Mouse (Mus musculus) liver, embryonic 14.5 days (tissue): ENCODE data around the gene Alkbh2. TPM values are rescaled to one million over a fixed set of nuclear protein-coding genes. Genes with fewer than 3 reads are reported as not detected.

ENCODE experiments used
- ATAC-seq: fragments of 200-750 bp; cut with Nextera tagmentation; 2 replicates; pipeline ENCODE4 v1.8.0; 2017; ENCODE audit warnings: moderate number of reproducible peaks, mild to moderate bottlenecking, moderate library complexity; ENCODE audit not compliant: insufficient read depth
- DNase-seq, 3 experiments: peaks; one replicate each; pipeline ENCODE4 v3.0.0-alpha.2; 2012 to 2013; ENCODE audit warnings: low read depth in 3 of 3, low spot score in 3 of 3
- H3K27ac ChIP-seq: fragments of 300-500 bp; sonication (generic); 2 replicates; pipeline ENCODE4 v1.5.1; 2014; ENCODE audit warnings: moderate library complexity, mild to moderate bottlenecking, control low read depth, inconsistent platforms
- H3K27me3 ChIP-seq: fragments of 300-500 bp; sonication (generic); 2 replicates; pipeline ENCODE4 v1.6.1; 2014; ENCODE audit warnings: mild to moderate bottlenecking, low read length, moderate library complexity; ENCODE audit not compliant: control insufficient read depth, insufficient read depth
- H3K36me3 ChIP-seq: fragments of 300-500 bp; sonication (generic); replicated peaks from 2 replicates; pipeline ENCODE4 v1.6.1; 2014; ENCODE audit warnings: low read depth; ENCODE audit not compliant: control insufficient read depth, insufficient read depth
- H3K4me1 ChIP-seq, 2 experiments: fragments of 200-500 bp in 1 of 2; fragments of 300-500 bp in 1 of 2; sonication (generic) in 1 of 2; replicated peaks; 2 replicates each; pipeline ENCODE4 v1.6.1; 2012 to 2014; ENCODE audit warnings: antibody characterized with exemption in 1 of 2, inconsistent platforms in 1 of 2, low read length in 1 of 2; ENCODE audit not compliant: control insufficient read depth in 2 of 2, insufficient read depth in 2 of 2
- H3K4me2 ChIP-seq: fragments of 300-500 bp; sonication (generic); 2 replicates; pipeline ENCODE4 v1.6.1; 2014; ENCODE audit warnings: low read depth, mild to moderate bottlenecking, control low read depth, moderate library complexity
- H3K4me3 ChIP-seq, 2 experiments: fragments of 200-500 bp in 1 of 2; fragments of 300-500 bp in 1 of 2; sonication (generic) in 1 of 2; 2 replicates each; pipeline ENCODE4 v1.5.1; 2012 to 2014; ENCODE audit warnings: low read depth in 2 of 2, low read length in 2 of 2, mild to moderate bottlenecking in 2 of 2, control low read depth in 1 of 2, inconsistent platforms in 1 of 2, moderate library complexity in 1 of 2; ENCODE audit not compliant: insufficient read depth in 1 of 2
- H3K9ac ChIP-seq: fragments of 300-500 bp; sonication (generic); replicated peaks from 2 replicates; pipeline ENCODE4 v1.6.1; 2014; ENCODE audit warnings: mild to moderate bottlenecking, control low read depth, moderate library complexity
- H3K9me3 ChIP-seq: fragments of 300-500 bp; sonication (generic); 2 replicates; pipeline ENCODE4 v1.6.1; 2016; ENCODE audit warnings: low read length, mixed read lengths; ENCODE audit not compliant: control insufficient read depth
- CTCF ChIP-seq: IDR thresholded peaks from 2 replicates; pipeline ENCODE4 v1.5.1; 2016; ENCODE audit warnings: antibody characterized with exemption, low read depth, control low read depth
- EP300 ChIP-seq: IDR thresholded peaks from 2 replicates; pipeline ENCODE4 v1.6.1; 2016; ENCODE audit warnings: antibody characterized with exemption, low read depth
- WGBS: fragments of 180-500 bp; shearing (Covaris S2); extraction: QIAGEN DNeasy Blood & Tissue Kit; methylation state at CpG from one replicate; pipeline ENCODE4 v1.1.7; 2014; ENCODE audit not compliant: insufficient replicate concordance; 5-methylcytosine and 5-hydroxymethylcytosine counted together
- polyA plus RNA-seq, 2 experiments: library from polyadenylated mRNA; depleted of rRNA in 1 of 2; stranded (reverse) in 1 of 2; unstranded in 1 of 2; fragments of >200 nt; fragmentation: Nextera tagmentation in 1 of 2; extraction: Ambion mirVana in 1 of 2; gene quantifications; 2 replicates each; pipeline versions ENCODE4 v1.2.1 to v1.2.3; 2012 to 2014

The Alkbh2 gene
- polyA plus RNA-seq, 2 experiments, result 3.9 to 5.7 TPM

GRCm38 (mm10) chr5:114162106-114162815 is 34.2 kb upstream of the Alkbh2 start:
- H3K4me1 ChIP-seq, result no peaks in the 10 kb centered on the region
- H3K9me3 ChIP-seq, result no peaks in the 10 kb centered on the region
- DNase-seq, result no peak
- no peak overlapping the region for H3K9ac ChIP-seq
- H3K4me2 ChIP-seq, result no peak overlapping the region
- H3K27me3 ChIP-seq, result no peaks in the 10 kb centered on the region
- ATAC-seq, result no peak
- no peak overlapping the region for H3K4me3 ChIP-seq
- TF ChIP-seq CTCF (no peak), EP300 (no peak)
- H3K36me3 ChIP-seq, result no peaks in the 10 kb centered on the region
- H3K27ac ChIP-seq, result no peak overlapping the region
- WGBS, result 27% methylated on average over 12 of the region's 12 CpGs

GRCm38 (mm10) chr5:114161424-114161823 is 33.4 kb upstream of the Alkbh2 start:
- Histone ChIP-seq H3K9me3 (no peaks in the 10 kb centered on the region), H3K4me2 (no peak overlapping the region), H3K27ac (no peak overlapping the region), H3K9ac (no peak overlapping the region), H3K4me3 (no peak overlapping the region), H3K4me1 (no peaks in the 10 kb centered on the region), H3K36me3 (no peaks in the 10 kb centered on the region), H3K27me3 (no peaks in the 10 kb centered on the region)
- no peak for DNase-seq
- TF ChIP-seq CTCF (no peak), EP300 (no peak)
- no peak for ATAC-seq
- WGBS, result 65% methylated on average over 6 of the region's 6 CpGs

- H3K36me3 ChIP-seq, result no peaks in the 10 kb centered on the region
- no peak overlapping the region for H3K9ac ChIP-seq
- H3K27ac ChIP-seq, result no peak overlapping the region
- no peak overlapping the region for H3K4me3 ChIP-seq
- 40% methylated on average over 7 of the region's 7 CpGs for WGBS
- TF ChIP-seq CTCF (no peak), EP300 (no peak)
- no peaks in the 10 kb centered on the region for H3K27me3 ChIP-seq
- ATAC-seq, result no peak
- H3K9me3 ChIP-seq, result no peaks in the 10 kb centered on the region
- H3K4me1 ChIP-seq, result 0 out of 4 replicates have a peak, but pooled peaks cover 0 to 2% of the 10 kb centered on the region in 2 experiments
- DNase-seq, result no peak
- no peak overlapping the region for H3K4me2 ChIP-seq
Measured at GRCm38 (mm10) chr5:114157236-114157635, 29.2 kb upstream of the Alkbh2 start.

- Histone ChIP-seq H3K9ac (no peak overlapping the region), H3K4me2 (no peak overlapping the region), H3K9me3 (no peaks in the 10 kb centered on the region), H3K27ac (no peak overlapping the region), H3K27me3 (no peaks in the 10 kb centered on the region), H3K36me3 (no peaks in the 10 kb centered on the region), H3K4me1 (0 out of 4 replicates have a peak, but pooled peaks cover 0 to 2% of the 10 kb centered on the region in 2 experiments), H3K4me3 (no peak overlapping the region)
- no peak for ATAC-seq
- 46% methylated on average over 9 of the region's 9 CpGs for WGBS
- DNase-seq, result no peak
- TF ChIP-seq CTCF, result no peak
Measured at GRCm38 (mm10) chr5:114155168-114155933, 27.3 kb upstream of the Alkbh2 start.

- H3K4me1 ChIP-seq, result 0 out of 4 replicates have a peak, but pooled peaks cover 0 to 2% of the 10 kb centered on the region in 2 experiments
- DNase-seq (no peak), ATAC-seq (no peak)
- no peak overlapping the region for H3K4me3 ChIP-seq
- H3K36me3 ChIP-seq, result no peaks in the 10 kb centered on the region
- H3K9ac ChIP-seq, result no peak overlapping the region
- 61% methylated on average over 5 of the region's 5 CpGs for WGBS
- TF ChIP-seq CTCF, result no peak
- TF ChIP-seq EP300, result no peak
- H3K9me3 ChIP-seq, result no peaks in the 10 kb centered on the region
- no peaks in the 10 kb centered on the region for H3K27me3 ChIP-seq
- H3K4me2 ChIP-seq, result no peak overlapping the region
- H3K27ac ChIP-seq, result no peak overlapping the region
Measured at GRCm38 (mm10) chr5:114154765-114155164, 26.7 kb upstream of the Alkbh2 start.
